Mouse (Mus musculus): ENCODE results near the gene Mtx1. TPM values are rescaled to one million over a fixed set of nuclear protein-coding genes. Genes with fewer than 3 reads are reported as not detected.

Mtx1 gene
- total and polyA plus RNA-seq, 2 experiments from 2014 or later, result 99.3 to 247 TPM

- Histone ChIP-seq H3K9ac (replicated peaks; ENCODE audit: low read depth, low read length) (no peak overlapping the region), H3K27ac (ENCODE audit: low read depth) (no peak overlapping the region), H3K4me2 (ENCODE audit: low read depth, low read length) (peak overlapping the region; percentile 96), H3K9me3 (replicated peaks; ENCODE audit: control insufficient read depth, low read length) (no peaks in the 10 kb centered on the region), H3K4me1 (ENCODE audit: control insufficient read depth, insufficient read depth) (peaks cover 16% of the 10 kb centered on the region), H3K36me3 (replicated peaks; ENCODE audit: control insufficient read depth, insufficient read depth, low read length) (peaks cover 32% of the 10 kb centered on the region), H3K27me3 (ENCODE audit: control insufficient read depth, insufficient read depth, low read length) (no peaks in the 10 kb centered on the region), H3K4me3 (ENCODE audit: low read depth, low read length) (peak overlapping the region; percentile 56)
- WGBS, result 36% methylated on average over 7 of the region's 7 CpGs
- no peak for TF ChIP-seq EP300 (IDR thresholded peaks at IDR 0.05; ENCODE audit: low read depth)
- TF ChIP-seq CTCF (IDR thresholded peaks at IDR 0.05; ENCODE audit: low read depth), result no peak
- no peak for DNase-seq (ENCODE audit: low spot score)
- no peak for ATAC-seq (ENCODE audit: insufficient read depth, low read depth)
Measured at GRCm38 (mm10) chr3:89182531-89183057, 44.3 kb downstream of the Mtx1 start.

DNA sequence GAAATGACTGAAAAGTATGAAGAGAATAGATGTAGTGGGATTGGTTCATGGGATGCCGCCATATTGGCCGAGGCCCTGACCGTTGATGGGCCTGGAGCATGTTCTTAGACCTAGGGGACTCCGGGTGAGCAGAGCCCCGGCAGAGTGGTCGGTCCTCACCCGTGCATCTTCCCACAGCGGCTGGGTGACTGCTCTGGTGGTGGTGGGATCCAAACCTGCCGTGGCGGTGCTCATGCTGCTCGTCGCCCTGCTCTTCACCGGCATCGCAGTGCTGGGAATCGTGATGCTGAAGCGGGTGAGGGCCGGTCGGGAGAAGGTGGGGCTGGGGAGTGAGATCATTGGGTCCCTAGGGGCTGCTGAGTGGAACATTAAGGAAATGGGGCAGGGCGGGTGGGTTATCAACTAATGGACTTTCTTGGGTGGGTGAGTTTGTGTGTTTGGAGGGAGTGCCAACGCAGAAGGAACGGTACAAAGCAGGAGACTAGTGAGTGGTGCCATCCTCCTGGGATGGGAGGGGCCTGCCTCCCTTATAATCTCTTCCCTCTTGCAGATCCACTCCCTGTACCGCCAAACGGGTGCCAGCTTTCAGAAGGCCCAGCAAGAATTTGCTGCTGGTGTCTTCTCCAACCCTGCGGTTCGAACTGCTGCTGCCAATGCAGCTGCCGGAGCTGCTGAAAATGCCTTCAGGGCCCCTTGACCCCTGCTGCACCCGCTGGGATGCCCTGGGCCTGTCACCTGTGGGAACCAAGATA, 45.0 kb downstream of the Mtx1 start:
- ATAC-seq (ENCODE audit: insufficient read depth, low read depth), result no peak
- WGBS, result 90% methylated on average over 27 of the region's 27 CpGs
- no peak overlapping the region for H3K4me2 ChIP-seq (ENCODE audit: low read depth, low read length)
- H3K4me3 ChIP-seq (ENCODE audit: low read depth, low read length), result no peak overlapping the region
- no peak for TF ChIP-seq CTCF (IDR thresholded peaks at IDR 0.05; ENCODE audit: low read depth)
- no peak for TF ChIP-seq EP300 (IDR thresholded peaks at IDR 0.05; ENCODE audit: low read depth)
- no peak overlapping the region for H3K9ac ChIP-seq (replicated peaks; ENCODE audit: low read depth, low read length)
- no peak overlapping the region for H3K27ac ChIP-seq (ENCODE audit: low read depth)
- H3K4me1 ChIP-seq (ENCODE audit: control insufficient read depth, insufficient read depth), result peaks cover 16% of the 10 kb centered on the region
- no peaks in the 10 kb centered on the region for H3K27me3 ChIP-seq (ENCODE audit: control insufficient read depth, insufficient read depth, low read length)
- H3K36me3 ChIP-seq (replicated peaks; ENCODE audit: control insufficient read depth, insufficient read depth, low read length), result peaks cover 32% of the 10 kb centered on the region
- H3K9me3 ChIP-seq (replicated peaks; ENCODE audit: control insufficient read depth, low read length), result no peaks in the 10 kb centered on the region
- no peak for DNase-seq (ENCODE audit: low spot score)

GRCm38 (mm10) chr3:89179056-89179455, 47.8 kb downstream of the Mtx1 start:
- H3K9ac ChIP-seq (replicated peaks; ENCODE audit: low read depth, low read length), result no peak overlapping the region
- ATAC-seq (ENCODE audit: insufficient read depth, low read depth) (no peak), DNase-seq (ENCODE audit: low spot score) (no peak)
- 88% methylated on average over 11 of the region's 11 CpGs for WGBS
- TF ChIP-seq EP300 (IDR thresholded peaks at IDR 0.05; ENCODE audit: low read depth) (no peak), CTCF (IDR thresholded peaks at IDR 0.05; ENCODE audit: low read depth) (no peak)
- no peaks in the 10 kb centered on the region for H3K9me3 ChIP-seq (replicated peaks; ENCODE audit: control insufficient read depth, low read length)
- H3K27ac ChIP-seq (ENCODE audit: low read depth), result no peak overlapping the region
- H3K4me1 ChIP-seq (ENCODE audit: control insufficient read depth, insufficient read depth), result peaks cover 16% of the 10 kb centered on the region
- H3K4me3 ChIP-seq (ENCODE audit: low read depth, low read length), result no peak overlapping the region
- peaks cover 59% of the 10 kb centered on the region for H3K36me3 ChIP-seq (replicated peaks; ENCODE audit: control insufficient read depth, insufficient read depth, low read length)
- H3K27me3 ChIP-seq (ENCODE audit: control insufficient read depth, insufficient read depth, low read length), result no peaks in the 10 kb centered on the region
- H3K4me2 ChIP-seq (ENCODE audit: low read depth, low read length), result no peak overlapping the region

GRCm38 (mm10) chr3:89178107-89178385, 48.8 kb downstream of the Mtx1 start:
- WGBS, result 4% methylated on average over 6 of the region's 6 CpGs
- H3K9ac ChIP-seq (replicated peaks; ENCODE audit: low read depth, low read length), result peak overlapping the region; percentile 80
- H3K4me2 ChIP-seq (ENCODE audit: low read depth, low read length), result peak overlapping the region; percentile 83
- H3K27ac ChIP-seq (ENCODE audit: low read depth), result peak overlapping the region; percentile 69
- no peak for ATAC-seq (ENCODE audit: insufficient read depth, low read depth)
- H3K4me3 ChIP-seq (ENCODE audit: low read depth, low read length), result peak overlapping the region; percentile 79
- peaks cover 69% of the 10 kb centered on the region for H3K36me3 ChIP-seq (replicated peaks; ENCODE audit: control insufficient read depth, insufficient read depth, low read length)
- no peaks in the 10 kb centered on the region for H3K27me3 ChIP-seq (ENCODE audit: control insufficient read depth, insufficient read depth, low read length)
- H3K4me1 ChIP-seq (ENCODE audit: control insufficient read depth, insufficient read depth), result peaks cover 9% of the 10 kb centered on the region
- DNase-seq (ENCODE audit: low spot score), result no peak
- no peak for TF ChIP-seq CTCF (IDR thresholded peaks at IDR 0.05; ENCODE audit: low read depth)
- no peak for TF ChIP-seq EP300 (IDR thresholded peaks at IDR 0.05; ENCODE audit: low read depth)
- H3K9me3 ChIP-seq (replicated peaks; ENCODE audit: control insufficient read depth, low read length), result no peaks in the 10 kb centered on the region

DNA sequence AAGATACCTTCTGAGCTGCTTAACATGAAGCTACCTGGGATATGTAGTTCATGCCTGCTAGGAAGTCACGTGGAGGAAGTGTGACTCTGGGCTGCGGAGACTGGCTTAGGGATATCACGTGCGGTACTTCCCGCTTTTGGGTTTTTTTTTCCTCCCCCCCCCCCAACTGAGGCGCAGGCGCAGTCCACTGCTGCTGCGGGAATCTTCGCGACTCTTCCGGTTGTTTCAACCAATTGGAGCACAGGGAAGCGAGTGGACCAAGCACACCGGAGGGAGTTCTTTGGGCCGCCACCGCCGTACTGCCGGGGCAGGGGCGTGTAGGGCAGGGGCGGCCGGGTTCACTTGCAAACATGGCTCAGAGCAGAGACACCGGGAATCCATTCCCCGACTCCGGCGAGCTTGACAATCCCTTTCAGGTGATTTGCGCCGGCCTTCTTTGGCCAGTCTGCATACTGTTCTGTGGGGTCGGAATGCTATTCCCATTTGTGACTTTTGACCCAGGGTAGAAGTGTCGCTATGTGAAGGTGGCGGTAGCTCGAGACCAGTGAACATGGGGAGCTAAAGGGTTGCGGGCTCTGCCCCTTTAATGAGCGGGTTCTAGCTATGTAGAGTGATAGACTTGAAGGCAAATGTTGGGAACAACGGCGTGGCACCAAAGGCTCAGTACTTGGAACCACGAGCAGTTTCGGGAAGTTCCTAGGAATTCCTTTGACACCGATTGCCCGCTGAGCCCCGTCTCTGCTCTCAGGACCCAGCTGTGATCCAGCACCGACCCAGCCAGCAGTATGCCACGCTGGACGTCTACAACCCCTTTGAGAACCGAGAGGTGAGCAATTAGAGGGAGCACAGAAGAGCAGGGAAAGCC, 49.4 kb downstream of the Mtx1 start, which contains the start of gene Scamp3:
Scamp3 (plus strand) TSS at position 232 of the 865 bp plus-strand sequence.
- no peaks in the 10 kb centered on the region for H3K9me3 ChIP-seq (replicated peaks; ENCODE audit: control insufficient read depth, low read length)
- ATAC-seq (ENCODE audit: insufficient read depth, low read depth) (peak; percentile 96), DNase-seq (ENCODE audit: low spot score) (peak; percentile 97)
- peaks cover 75% of the 10 kb centered on the region for H3K36me3 ChIP-seq (replicated peaks; ENCODE audit: control insufficient read depth, insufficient read depth, low read length)
- H3K4me1 ChIP-seq (ENCODE audit: control insufficient read depth, insufficient read depth), result peaks cover 9% of the 10 kb centered on the region
- H3K27me3 ChIP-seq (ENCODE audit: control insufficient read depth, insufficient read depth, low read length), result no peaks in the 10 kb centered on the region
- peak within 1 kb of the TSS; percentile 80 for H3K9ac ChIP-seq (replicated peaks; ENCODE audit: low read depth, low read length)
- TF ChIP-seq EP300 (IDR thresholded peaks at IDR 0.05; ENCODE audit: low read depth) (peak; percentile 84), CTCF (IDR thresholded peaks at IDR 0.05; ENCODE audit: low read depth) (no peak)
- WGBS, result under 1% methylated on average over 43 of the region's 43 CpGs
- H3K4me3 ChIP-seq (ENCODE audit: low read depth, low read length), result peak within 1 kb of the TSS; percentile 79
- H3K27ac ChIP-seq (ENCODE audit: low read depth), result peak within 1 kb of the TSS; percentile 69
- peak within 1 kb of the TSS; percentile 83 for H3K4me2 ChIP-seq (ENCODE audit: low read depth, low read length)
